Mouse (Mus musculus) liver, adult 2 months (tissue): ENCODE results near the gene Blvrb. TPM values are rescaled to one million over a fixed set of nuclear protein-coding genes. Genes with fewer than 3 reads are reported as not detected.
A peak's percentile ranks its signal among the peaks of the same experiment; 100 is the strongest.

Source experiments
- DNase-seq: peaks from one replicate; pipeline ENCODE4 v3.0.0-alpha.2; 2011; ENCODE audit warnings: low read depth, low spot score; ENCODE audit errors: extremely low read depth
- H3K27ac ChIP-seq: fragments of 200-500 bp; replicated peaks from 2 replicates; pipeline ENCODE4 v1.5.1; 2012; ENCODE audit warnings: low read depth, mild to moderate bottlenecking, control low read depth, inconsistent platforms, low read length; ENCODE audit not compliant: insufficient read depth
- H3K27me3 ChIP-seq: fragments of 200-500 bp; 2 replicates; pipeline ENCODE4 v1.6.1; 2012; ENCODE audit warnings: mild to moderate bottlenecking, moderate library complexity, low read length, inconsistent platforms; ENCODE audit not compliant: control insufficient read depth, insufficient read depth
- H3K36me3 ChIP-seq: fragments of 200-500 bp; 2 replicates; pipeline ENCODE4 v1.6.1; 2012; ENCODE audit warnings: low read length, inconsistent platforms; ENCODE audit not compliant: control insufficient read depth, insufficient read depth
- H3K4me1 ChIP-seq: fragments of 200-500 bp; 2 replicates; pipeline ENCODE4 v1.6.1; 2011; ENCODE audit warnings: low read length; ENCODE audit not compliant: control insufficient read depth, insufficient read depth
- H3K4me3 ChIP-seq: fragments of 200-500 bp; 2 replicates; pipeline ENCODE4 v1.5.1; 2011; ENCODE audit warnings: low read depth, mild to moderate bottlenecking, control low read depth, low read length, moderate library complexity; ENCODE audit not compliant: insufficient read depth
- H3K79me2 ChIP-seq: fragments of 200-500 bp; 2 replicates; pipeline ENCODE4 v1.6.1; 2012; ENCODE audit warnings: inconsistent platforms, mild to moderate bottlenecking, low read length, moderate library complexity; ENCODE audit not compliant: control insufficient read depth, insufficient read depth
- H3K9ac ChIP-seq: fragments of 200-500 bp; 2 replicates; pipeline ENCODE4 v1.6.1; 2012; ENCODE audit warnings: low read depth, mild to moderate bottlenecking, control low read depth, inconsistent platforms, low read length
- CTCF ChIP-seq: fragments of 200-500 bp; IDR thresholded peaks from 2 replicates; pipeline ENCODE4 v1.5.1; 2011; ENCODE audit warnings: low read depth, low read length, control low read depth
- POLR2A ChIP-seq: fragments of 200-500 bp; IDR thresholded peaks from 2 replicates; pipeline ENCODE4 v1.6.1; 2011; ENCODE audit warnings: low read length, control low read depth; ENCODE audit not compliant: insufficient read depth; ENCODE audit errors: extremely low read depth
- WGBS: fragments of 180-500 bp; shearing (Covaris S2); methylation state at CpG from one replicate; pipeline ENCODE4 v1.1.7; 2018; 5-methylcytosine and 5-hydroxymethylcytosine counted together
- polyA plus RNA-seq: library from polyadenylated mRNA; depleted of rRNA; stranded (reverse); fragments of >200 nt; gene quantifications from 2 replicates; pipeline ENCODE4 v1.2.3, GENCODE M21; 2012
- total RNA-seq: library from RNA; depleted of rRNA; stranded (reverse); fragments of >200 nt; gene quantifications from 2 replicates; pipeline ENCODE4 v1.2.3, GENCODE M21; 2014

Gene Blvrb
- total and polyA plus RNA-seq, 2 experiments: 142 to 268 TPM

DNA sequence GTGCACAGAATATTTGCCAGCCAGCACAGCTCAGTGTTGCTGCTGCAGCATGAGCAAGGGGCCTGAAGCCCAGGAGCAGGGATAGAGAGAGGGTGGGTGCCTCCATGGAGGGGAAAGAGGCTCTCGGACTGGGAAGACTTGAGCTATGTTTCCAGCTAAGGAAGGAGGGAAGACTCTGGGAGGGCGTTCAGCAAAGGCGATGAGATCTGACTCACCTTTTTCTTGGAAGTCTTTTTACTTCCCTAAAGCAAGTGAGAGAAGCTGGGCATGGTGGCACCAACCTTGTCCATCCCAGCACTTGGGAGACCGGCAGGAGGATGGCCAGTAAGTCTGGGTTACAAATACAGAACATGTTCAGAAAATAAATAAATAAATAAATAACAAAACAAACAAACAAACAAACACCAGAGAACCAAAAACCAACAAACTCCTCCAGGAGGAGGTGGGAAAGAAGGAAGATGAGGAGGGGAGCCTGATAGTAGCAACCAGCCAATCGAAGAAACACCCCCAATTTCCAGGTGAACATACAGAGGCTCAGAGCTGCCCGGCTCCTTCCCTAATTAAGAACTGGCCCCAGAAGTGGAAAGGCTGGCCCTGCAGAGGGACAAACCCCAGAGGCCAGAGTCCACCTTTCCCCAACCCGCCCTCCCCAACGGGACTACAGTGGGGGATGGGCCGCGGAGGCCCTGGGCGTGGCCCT is 33.3 kb downstream of the Blvrb start:
- H3K79me2 ChIP-seq: peaks cover 6% of the 10 kb centered on the region; the same call in 1 of the 2 replicates
- H3K4me1 ChIP-seq: peaks cover 18% of the 10 kb centered on the region; the same call in 1 of the 2 replicates
- H3K9ac ChIP-seq: peak overlapping the region; percentile 59
- peaks cover 4% of the 10 kb centered on the region for H3K36me3 ChIP-seq
- H3K27ac ChIP-seq: peak overlapping the region; percentile 80
- no peaks in the 10 kb centered on the region for H3K27me3 ChIP-seq
- WGBS: 4% methylated on average over 11 of the region's 11 CpGs
- no peak for DNase-seq
- TF ChIP-seq CTCF (no peak), POLR2A (peak; percentile 65; the same call in 1 of the 2 replicates)
- H3K4me3 ChIP-seq: peak overlapping the region; percentile 34

DNA sequence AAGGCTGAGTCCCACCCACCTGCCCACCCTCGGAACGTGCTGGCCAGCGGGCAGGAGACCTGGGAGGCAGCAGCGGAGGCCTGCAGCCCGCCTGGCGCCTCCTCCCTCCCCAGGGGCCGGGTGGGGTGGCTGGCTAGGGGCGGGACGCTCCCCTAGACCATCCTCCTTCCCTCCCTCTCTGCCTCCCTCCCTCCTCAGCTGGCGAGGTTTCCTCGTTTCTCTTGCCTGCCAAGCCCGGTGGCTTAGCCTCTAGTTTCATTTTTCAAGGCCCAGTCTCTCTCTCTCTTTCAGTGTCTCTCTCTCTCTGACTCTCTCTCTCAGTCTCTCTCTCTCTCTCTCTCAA is 33.8 kb downstream of the Blvrb start:
- Histone ChIP-seq H3K36me3 (peaks cover 2% of the 10 kb centered on the region), H3K79me2 (peaks cover 1% of the 10 kb centered on the region; the same call in 1 of the 2 replicates), H3K27me3 (no peaks in the 10 kb centered on the region), H3K27ac (peak overlapping the region; percentile 85), H3K4me1 (peaks cover 16% of the 10 kb centered on the region; the same call in 1 of the 2 replicates), H3K4me3 (peak overlapping the region; percentile 34), H3K9ac (peak overlapping the region; percentile 66)
- peak; percentile 95 for DNase-seq
- WGBS: 1% methylated on average over 9 of the region's 12 CpGs
- TF ChIP-seq CTCF (no peak), POLR2A (no peak)

DNA sequence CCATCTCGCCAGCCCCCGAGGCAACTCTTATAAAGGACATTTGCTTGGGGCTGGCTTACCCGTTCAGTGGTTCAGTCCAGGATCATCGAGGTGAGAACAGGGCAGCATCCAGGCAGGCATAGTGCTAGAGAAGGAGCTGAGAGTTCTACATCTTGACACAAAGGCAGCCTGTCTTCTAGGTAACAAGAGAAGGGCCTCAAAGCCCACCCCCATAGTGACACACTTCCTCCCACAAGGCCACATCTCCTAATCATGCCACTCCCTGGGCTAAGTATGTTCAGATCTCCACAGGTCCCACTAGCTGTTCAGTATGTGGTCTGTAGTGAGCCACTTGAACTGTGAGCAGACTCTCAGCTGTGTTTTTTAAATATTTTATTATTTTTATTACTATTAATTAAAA is 36.1 kb downstream of the Blvrb start:
- H3K4me1 ChIP-seq: peaks cover 19% of the 10 kb centered on the region
- H3K27ac ChIP-seq: no peak overlapping the region

DNA sequence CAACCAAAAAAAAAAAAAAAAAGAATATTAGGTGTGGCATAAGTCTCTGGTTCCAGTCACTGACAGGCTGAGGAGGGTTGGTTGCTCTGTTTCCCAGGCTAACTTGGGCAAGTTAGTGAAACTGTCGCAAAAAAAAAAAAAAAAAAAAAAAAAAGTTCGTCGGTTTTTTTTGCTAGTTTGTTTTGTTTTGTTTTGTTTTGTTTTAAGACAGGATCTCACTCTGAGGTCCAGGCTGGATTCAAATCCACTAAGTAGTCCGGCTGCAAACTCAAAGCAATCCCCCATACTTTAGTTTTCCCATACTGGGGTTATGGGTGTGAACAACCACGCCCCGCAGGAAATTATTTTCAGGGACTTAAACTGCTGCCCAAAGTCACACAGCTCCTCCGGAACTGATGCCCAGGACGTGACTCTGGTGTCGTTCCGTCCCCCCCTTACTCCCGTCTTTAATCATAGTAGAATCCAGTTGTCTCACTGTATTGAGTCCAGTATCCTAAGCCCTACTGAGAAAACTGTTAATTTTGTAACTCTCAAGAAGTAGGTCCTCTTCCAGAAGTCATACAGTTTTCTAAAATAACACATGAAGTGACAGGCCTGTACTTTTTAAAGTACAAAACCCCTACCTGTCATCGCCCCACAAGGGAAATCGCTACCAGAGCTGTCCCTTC is 38.5 kb downstream of the Blvrb start:
- Histone ChIP-seq H3K9ac (peak overlapping the region; percentile 60), H3K4me1 (peaks cover 15% of the 10 kb centered on the region), H3K4me3 (peak overlapping the region; percentile 10), H3K36me3 (no peaks in the 10 kb centered on the region), H3K27ac (peak overlapping the region; percentile 56), H3K27me3 (no peaks in the 10 kb centered on the region), H3K79me2 (peaks cover 11% of the 10 kb centered on the region; the same call in 1 of the 2 replicates)
- TF ChIP-seq POLR2A (no peak; the same call in 1 of the 2 replicates), CTCF (no peak)
- WGBS: under 1% methylated on average over 13 of the region's 13 CpGs
- no peak for DNase-seq

More for the DNA sequence above, 36.1 kb downstream of the Blvrb start:
- H3K4me3 ChIP-seq: no peak overlapping the region
- DNase-seq: no peak
- WGBS: 94% methylated on average over 4 of the region's 4 CpGs
- H3K27me3 ChIP-seq: no peaks in the 10 kb centered on the region
- peaks cover 5% of the 10 kb centered on the region; the same call in 1 of the 2 replicates for H3K79me2 ChIP-seq
- H3K36me3 ChIP-seq: no peaks in the 10 kb centered on the region
- H3K9ac ChIP-seq: no peak overlapping the region
- TF ChIP-seq POLR2A: no peak
- TF ChIP-seq CTCF: no peak

DNA sequence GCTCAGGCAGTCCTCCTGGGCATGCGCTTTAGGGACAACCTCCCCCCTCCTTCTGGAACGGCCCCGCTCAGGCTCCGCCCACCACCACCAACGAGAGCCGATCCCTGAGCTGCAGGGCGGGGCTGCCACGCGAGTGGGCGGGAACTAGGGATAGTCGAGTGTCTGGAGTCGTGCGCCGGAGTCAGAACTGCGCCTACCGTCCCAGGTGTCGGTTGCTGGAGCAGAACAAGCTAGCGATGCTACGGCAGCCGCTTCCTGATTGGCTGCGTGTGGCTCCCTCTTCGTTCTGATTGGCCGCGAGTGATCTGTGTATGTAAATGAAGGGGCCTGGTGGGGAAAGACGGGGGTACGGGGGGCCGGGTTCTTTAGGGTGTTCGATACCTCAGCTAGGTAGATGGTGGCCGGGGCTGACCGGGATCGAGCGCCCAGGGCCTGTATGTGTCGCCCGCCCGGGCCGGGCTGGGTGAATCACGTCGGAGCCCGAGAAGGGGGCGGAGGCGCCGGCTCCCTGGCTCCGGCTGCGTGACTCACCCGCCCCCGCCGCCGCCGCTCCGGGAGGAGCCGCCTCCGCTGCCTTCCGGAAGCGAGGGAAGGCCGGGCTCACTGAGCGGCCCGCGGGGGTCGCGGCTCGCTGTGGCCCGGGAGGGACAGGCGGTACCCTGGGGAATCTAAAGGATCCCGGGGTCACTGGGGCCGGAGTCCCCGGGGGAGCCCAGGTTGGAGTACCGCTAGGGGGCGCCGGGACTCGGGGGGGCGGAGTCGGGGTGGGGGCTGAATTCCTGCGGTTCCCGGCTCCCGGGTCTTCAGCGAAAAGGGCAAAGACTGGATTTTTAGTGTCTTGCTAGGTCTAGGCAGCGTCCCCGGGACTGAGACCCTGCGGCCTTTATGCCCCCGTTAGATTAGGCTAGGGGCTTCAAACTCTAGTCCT is 39.3 kb downstream of the Blvrb start, which contains the start of gene Sertad1:
Gene Sertad1, plus strand, starts transcription at position 141 of the 928 bp plus-strand sequence.
- H3K4me3 ChIP-seq: peak within 1 kb of the TSS; percentile 77
- H3K27me3 ChIP-seq: no peaks in the 10 kb centered on the region
- peak within 1 kb of the TSS; percentile 90 for H3K27ac ChIP-seq
- H3K79me2 ChIP-seq: peaks cover 11% of the 10 kb centered on the region; the same call in 1 of the 2 replicates
- no peaks in the 10 kb centered on the region for H3K36me3 ChIP-seq
- peaks cover 17% of the 10 kb centered on the region for H3K4me1 ChIP-seq
- DNase-seq: peak; percentile 96
- WGBS: under 1% methylated on average over 78 of the region's 80 CpGs
- TF ChIP-seq POLR2A: peak; percentile 98
- TF ChIP-seq CTCF: peak; percentile 55
- H3K9ac ChIP-seq: peak within 1 kb of the TSS; percentile 86
